Mouse (Mus musculus) urinary bladder, postnatal 14 days (tissue): ENCODE results near the gene Defb10.
"Not testable (repeated sequence)": the region's sequence is repeated elsewhere in the genome, so short reads cannot be mapped to it uniquely, and the experiment has no call there.

Experiments used
- DNase-seq: peaks from one replicate; pipeline ENCODE4 v3.0.0; 2021; ENCODE audit warnings: low spot score

The Defb10 gene

GRCm38 (mm10) chr8:21858586-21858985 lies at the start of gene Defb10:
Defb10 (plus strand) TSS chr8:21858901.
- not testable (repeated sequence) for DNase-seq

- DNase-seq, result not testable (repeated sequence)
Observed at GRCm38 (mm10) chr8:21885321-21885720, 26.6 kb downstream of the Defb10 start, which contains the start of gene Defb9. Defb9 (minus strand) TSS chr8:21885421.

GRCm38 (mm10) chr8:21906290-21906689 lies 47.6 kb downstream of the Defb10 start, which contains the start of gene Defb11:
Defb11 (minus strand) TSS chr8:21906412.
- DNase-seq, result not testable (repeated sequence)
